Mouse (Mus musculus) CH12.LX (cell line): ENCODE measurements around the gene Rabgap1.

Experiments
- CHD1 ChIP-seq: IDR thresholded peaks from 2 replicates; pipeline ENCODE4 v1.6.1; 2012; ENCODE audit warnings: low read depth, low read length, improper control_type of control experiment, inconsistent platforms
- CTCF ChIP-seq, 2 experiments: IDR thresholded peaks in 1 of 2; conservative IDR thresholded peaks in 1 of 2; 2 replicates each; pipeline ENCODE4 v1.5.1; 2011 to 2012; ENCODE audit warnings: low read depth in 2 of 2, low read length in 2 of 2, improper control_type of control experiment in 1 of 2, inconsistent platforms in 1 of 2, mild to moderate bottlenecking in 1 of 2, moderate library complexity in 1 of 2
- E2F4 ChIP-seq: IDR thresholded peaks from 2 replicates; pipeline ENCODE4 v1.6.1; 2011; ENCODE audit warnings: low read depth, low read length, improper control_type of control experiment; ENCODE audit not compliant: insufficient replicate concordance
- EP300 ChIP-seq: IDR thresholded peaks from 2 replicates; pipeline ENCODE4 v1.6.1; 2011; ENCODE audit warnings: low read length, improper control_type of control experiment
- JUND ChIP-seq: conservative IDR thresholded peaks from 2 replicates; pipeline ENCODE4 v1.6.1; 2011; ENCODE audit warnings: low read depth, low read length, improper control_type of control experiment
- MEF2A ChIP-seq: IDR thresholded peaks from 2 replicates; pipeline ENCODE4 v1.6.1; 2014; ENCODE audit warnings: low read depth, mild to moderate bottlenecking, inconsistent platforms, low read length, improper control_type of control experiment, borderline replicate concordance
- MXI1 ChIP-seq: IDR thresholded peaks from 2 replicates; pipeline ENCODE4 v1.6.1; 2011; ENCODE audit warnings: mild to moderate bottlenecking, low read depth, low read length, improper control_type of control experiment
- POLR2A ChIP-seq: IDR thresholded peaks from 2 replicates; pipeline ENCODE4 v1.6.1; 2011; ENCODE audit warnings: low read depth, mild to moderate bottlenecking, improper control_type of control experiment, low read length
- POLR2AphosphoS2 ChIP-seq: IDR thresholded peaks from 2 replicates; pipeline ENCODE4 v1.6.1; 2011; ENCODE audit warnings: low read depth, low read length, improper control_type of control experiment
- RAD21 ChIP-seq: IDR thresholded peaks from 2 replicates; pipeline ENCODE4 v1.6.1; 2011; ENCODE audit warnings: low read depth, mild to moderate bottlenecking, low read length, improper control_type of control experiment, moderate library complexity
- RCOR1 ChIP-seq: conservative IDR thresholded peaks from 2 replicates; pipeline ENCODE4 v1.6.1; 2012; ENCODE audit warnings: low read depth, mild to moderate bottlenecking, inconsistent platforms, low read length, improper control_type of control experiment

DNA sequence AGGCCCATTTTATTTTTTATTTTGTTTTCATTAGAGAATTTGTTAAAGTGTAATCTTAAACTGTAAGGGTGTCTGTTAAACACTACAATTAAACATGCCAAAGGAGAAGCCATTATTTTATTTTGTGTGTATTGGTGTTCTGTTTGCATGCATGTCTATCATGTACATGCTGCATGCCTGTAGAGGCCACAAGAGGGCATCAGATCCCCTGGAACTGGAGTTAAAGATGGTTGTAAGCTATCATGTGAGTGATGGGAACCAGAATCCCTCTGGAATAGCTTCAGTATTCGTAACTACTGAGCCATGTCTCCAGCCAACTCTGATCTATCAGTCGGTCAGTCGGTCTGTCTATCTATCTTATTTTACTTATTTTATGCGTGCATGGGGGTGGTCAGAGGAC, 17.6 kb downstream of the Rabgap1 start:
- peak; percentile 2; the same call in 1 of the 2 replicates for TF ChIP-seq RAD21
- TF ChIP-seq MXI1: no peak
- no peak for TF ChIP-seq EP300
- peak; percentile 25 to 36; a peak in 3 of 4 replicates for TF ChIP-seq CTCF (conservative IDR thresholded peaks at IDR 0.05 in 1 of 2, IDR thresholded peaks at IDR 0.05 in 1 of 2; ENCODE audit: low read depth in 2 of 2, low read length in 2 of 2)
- TF ChIP-seq POLR2A: no peak
- TF ChIP-seq E2F4: no peak
- no peak for TF ChIP-seq RCOR1
- no peak for TF ChIP-seq JUND
- no peak for TF ChIP-seq POLR2AphosphoS2
- no peak for TF ChIP-seq CHD1
- no peak for TF ChIP-seq MEF2A
